Mouse (Mus musculus) lung, postnatal 0 days (tissue): ENCODE measurements around the gene Kcnb1.

ENCODE experiments used
- CTCF ChIP-seq: IDR thresholded peaks from 2 replicates; pipeline ENCODE4 v1.5.1; 2016; ENCODE audit warnings: antibody characterized with exemption, mild to moderate bottlenecking
- EP300 ChIP-seq: IDR thresholded peaks from 2 replicates; pipeline ENCODE4 v1.6.1; 2016; ENCODE audit warnings: antibody characterized with exemption, mild to moderate bottlenecking, control low read depth

DNA sequence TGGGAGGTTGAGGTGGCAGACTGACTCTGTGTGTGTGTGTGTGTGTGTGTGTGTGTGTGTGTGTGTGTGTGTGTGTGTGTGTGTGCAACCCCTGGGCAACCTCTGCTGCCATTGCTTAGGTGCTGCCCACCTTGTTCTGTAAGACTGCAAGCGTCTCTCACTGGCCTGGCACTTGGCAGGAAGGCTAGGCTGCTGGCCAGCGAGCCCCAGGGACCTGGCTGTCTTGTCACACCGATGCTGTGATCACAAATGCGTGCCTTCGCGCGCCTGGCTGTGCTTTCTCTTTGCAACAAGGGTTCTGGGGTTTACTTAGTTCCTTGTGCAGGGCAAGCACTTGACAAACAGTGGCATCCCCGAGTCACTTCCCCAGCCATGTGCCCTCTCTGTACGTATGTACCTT lies 19.9 kb upstream of the Kcnb1 start:
- no peak for TF ChIP-seq CTCF
- TF ChIP-seq EP300 = no peak
